Mouse (Mus musculus) kidney, adult 2 months (tissue): ENCODE results near the gene Plxna4.

Experiments used
- CTCF ChIP-seq: fragments of 200-500 bp; conservative IDR thresholded peaks from 2 replicates; pipeline ENCODE4 v1.5.1; 2011; ENCODE audit warnings: low read depth, mild to moderate bottlenecking, control low read depth, low read length, moderate library complexity, mixed read lengths; ENCODE audit not compliant: insufficient read depth, insufficient read length
- POLR2A ChIP-seq: fragments of 200-500 bp; IDR thresholded peaks from one replicate; pipeline ENCODE4 v1.6.1; 2011; ENCODE audit warnings: low read depth, low read length, control low read depth

- no peak for TF ChIP-seq POLR2A
- TF ChIP-seq CTCF, result no peak
These were observed 116.4 kb downstream of the Plxna4 start for GRCm38 (mm10) chr6:32471639-32472038.
